Mouse (Mus musculus) heart, embryonic 10.5 days (tissue): Measurements from ENCODE around the gene Ajm1. TPM values are rescaled to one million over a fixed set of nuclear protein-coding genes. Genes with fewer than 3 reads are reported as not detected.
"Not testable (repeated sequence)": the region's sequence is repeated elsewhere in the genome, so short reads cannot be mapped to it uniquely, and the experiment has no call there.

Source experiments
- DNase-seq: peaks from one replicate; pipeline ENCODE4 v3.0.0-alpha.2; 2017; ENCODE audit warnings: low spot score
- H3K27ac ChIP-seq: fragments of 300-500 bp; sonication (generic); 2 replicates; pipeline ENCODE4 v1.5.1; 2016; ENCODE audit warnings: mild to moderate bottlenecking
- H3K27me3 ChIP-seq: fragments of 300-500 bp; sonication (generic); 2 replicates; pipeline ENCODE4 v1.6.1; 2016; ENCODE audit warnings: mild to moderate bottlenecking; ENCODE audit not compliant: poor library complexity, insufficient read depth, severe bottlenecking
- H3K36me3 ChIP-seq: fragments of 300-500 bp; sonication (generic); 2 replicates; pipeline ENCODE4 v1.6.1; 2016; ENCODE audit warnings: mild to moderate bottlenecking, moderate library complexity
- H3K4me1 ChIP-seq: fragments of 300-500 bp; sonication (generic); 2 replicates; pipeline ENCODE4 v1.6.1; 2016; ENCODE audit warnings: mild to moderate bottlenecking
- H3K4me3 ChIP-seq: fragments of 300-500 bp; sonication (generic); 2 replicates; pipeline ENCODE4 v1.5.1; 2016; ENCODE audit warnings: mild to moderate bottlenecking, moderate library complexity
- H3K9me3 ChIP-seq: fragments of 300-500 bp; sonication (generic); 2 replicates; pipeline ENCODE4 v1.6.1; 2016; ENCODE audit warnings: mild to moderate bottlenecking, moderate library complexity
- WGBS: fragments of 180-500 bp; shearing (Covaris S2); methylation state at CpG from one replicate; pipeline ENCODE4 v1.1.7; 2016; 5-methylcytosine and 5-hydroxymethylcytosine counted together
- polyA plus RNA-seq: library from polyadenylated mRNA; unstranded; fragments of >200 nt; fragmentation: Nextera tagmentation; extraction: Ambion mirVana; gene quantifications from 2 replicates; pipeline ENCODE4 v1.2.1, GENCODE M21; 2016

The Ajm1 gene
- polyA plus RNA-seq, 1 experiment from 2014 or later = 0.08 TPM

GRCm38 (mm10) chr2:25571221-25571620 lies 10.3 kb downstream of the Ajm1 start:
- peaks cover 9% of the 10 kb centered on the region for H3K27me3 ChIP-seq
- H3K4me3 ChIP-seq = no peak overlapping the region
- peaks cover 34% of the 10 kb centered on the region for H3K4me1 ChIP-seq
- 78% methylated on average over 4 of the region's 4 CpGs for WGBS
- no peak for DNase-seq
- peaks cover 68% of the 10 kb centered on the region for H3K36me3 ChIP-seq
- no peaks in the 10 kb centered on the region for H3K9me3 ChIP-seq
- no peak overlapping the region for H3K27ac ChIP-seq

- no peak overlapping the region for H3K4me3 ChIP-seq
- H3K27me3 ChIP-seq = no peaks in the 10 kb centered on the region
- peaks cover 25% of the 10 kb centered on the region for H3K4me1 ChIP-seq
- peaks cover 87% of the 10 kb centered on the region for H3K36me3 ChIP-seq
- DNase-seq = no peak
- WGBS = 90% methylated on average over 3 of the region's 3 CpGs
- no peak overlapping the region for H3K27ac ChIP-seq
- H3K9me3 ChIP-seq = no peaks in the 10 kb centered on the region
These were observed 12.2 kb downstream of the Ajm1 start for GRCm38 (mm10) chr2:25569323-25569722.

- WGBS = 89% methylated on average over 6 of the region's 6 CpGs
- Histone ChIP-seq H3K4me3 (no peak overlapping the region), H3K27me3 (no peaks in the 10 kb centered on the region), H3K4me1 (peaks cover 18% of the 10 kb centered on the region), H3K36me3 (peaks cover 94% of the 10 kb centered on the region), H3K27ac (no peak overlapping the region), H3K9me3 (no peaks in the 10 kb centered on the region)
- no peak for DNase-seq
These were observed 13.0 kb downstream of the Ajm1 start for GRCm38 (mm10) chr2:25568473-25569019.

GRCm38 (mm10) chr2:25566558-25566957 lies 15.0 kb downstream of the Ajm1 start:
- Histone ChIP-seq H3K27ac (no peak overlapping the region), H3K4me3 (no peak overlapping the region), H3K4me1 (peaks cover 6% of the 10 kb centered on the region; the same call in 1 of the 2 replicates), H3K9me3 (no peaks in the 10 kb centered on the region), H3K36me3 (peaks cover 98% of the 10 kb centered on the region), H3K27me3 (no peaks in the 10 kb centered on the region)
- WGBS = 73% methylated on average over 6 of the region's 6 CpGs
- DNase-seq = no peak

GRCm38 (mm10) chr2:25565741-25566140 lies 15.8 kb downstream of the Ajm1 start:
- no peaks in the 10 kb centered on the region for H3K9me3 ChIP-seq
- H3K27ac ChIP-seq = no peak overlapping the region
- no peaks in the 10 kb centered on the region; the same call in 1 of the 2 replicates for H3K4me1 ChIP-seq
- DNase-seq = no peak
- WGBS = 83% methylated on average over 8 of the region's 8 CpGs
- no peaks in the 10 kb centered on the region for H3K27me3 ChIP-seq
- H3K4me3 ChIP-seq = no peak overlapping the region
- H3K36me3 ChIP-seq = peaks cover 99% of the 10 kb centered on the region

- Histone ChIP-seq H3K4me3 (no peak overlapping the region), H3K36me3 (peaks cover 70% of the 10 kb centered on the region), H3K4me1 (peaks cover 16% of the 10 kb centered on the region), H3K27ac (no peak overlapping the region), H3K27me3 (no peaks in the 10 kb centered on the region), H3K9me3 (no peaks in the 10 kb centered on the region)
- no peak for DNase-seq
- 73% methylated on average over 9 of the region's 9 CpGs for WGBS
These were observed 19.6 kb downstream of the Ajm1 start for GRCm38 (mm10) chr2:25561946-25562345.

GRCm38 (mm10) chr2:25560551-25560950 lies 21.0 kb downstream of the Ajm1 start:
- Histone ChIP-seq H3K27ac (no peak overlapping the region), H3K4me1 (peaks cover 17% of the 10 kb centered on the region), H3K36me3 (peaks cover 57% of the 10 kb centered on the region), H3K27me3 (no peaks in the 10 kb centered on the region), H3K9me3 (no peaks in the 10 kb centered on the region), H3K4me3 (no peak overlapping the region)
- DNase-seq = no peak
- WGBS = 93% methylated on average over 8 of the region's 8 CpGs

GRCm38 (mm10) chr2:25558774-25559173 lies 22.8 kb downstream of the Ajm1 start:
- Histone ChIP-seq H3K4me3 (peak overlapping the region; percentile 94), H3K27ac (peak overlapping the region; percentile 94; the same call in 1 of the 2 replicates), H3K36me3 (peaks cover 39% of the 10 kb centered on the region), H3K9me3 (no peaks in the 10 kb centered on the region), H3K4me1 (peaks cover 17% of the 10 kb centered on the region), H3K27me3 (no peaks in the 10 kb centered on the region)
- DNase-seq = no peak
- 73% methylated on average over 6 of the region's 6 CpGs for WGBS

GRCm38 (mm10) chr2:25557964-25558360 lies 23.6 kb downstream of the Ajm1 start:
- WGBS = under 1% methylated on average over 24 of the region's 24 CpGs

GRCm38 (mm10) chr2:25557221-25557963 lies 24.2 kb downstream of the Ajm1 start, which contains the start of gene Edf1:
TSS of gene Edf1 (plus strand) at chr2:25557847.
- peak within 1 kb of the TSS; percentile 94 for H3K4me3 ChIP-seq
- under 1% methylated on average over 61 of the region's 61 CpGs for WGBS
- H3K4me1 ChIP-seq = peaks cover 17% of the 10 kb centered on the region
- peaks cover 26% of the 10 kb centered on the region for H3K36me3 ChIP-seq
- no peaks in the 10 kb centered on the region for H3K27me3 ChIP-seq
- peak; percentile 98 for DNase-seq
- H3K27ac ChIP-seq = peak within 1 kb of the TSS; percentile 94
- no peaks in the 10 kb centered on the region for H3K9me3 ChIP-seq

More at GRCm38 (mm10) chr2:25557964-25558360, 23.6 kb downstream of the Ajm1 start:
- Histone ChIP-seq H3K27ac (peak overlapping the region; percentile 94), H3K4me1 (peaks cover 17% of the 10 kb centered on the region), H3K4me3 (peak overlapping the region; percentile 94), H3K36me3 (peaks cover 31% of the 10 kb centered on the region), H3K9me3 (no peaks in the 10 kb centered on the region), H3K27me3 (no peaks in the 10 kb centered on the region)
- no peak for DNase-seq

- no peak overlapping the region for H3K4me3 ChIP-seq
- DNase-seq = no peak
- H3K27me3 ChIP-seq = no peaks in the 10 kb centered on the region
- peaks cover 17% of the 10 kb centered on the region for H3K4me1 ChIP-seq
- 47% methylated on average over 1 of the region's 1 CpGs for WGBS
- peaks cover 15% of the 10 kb centered on the region for H3K36me3 ChIP-seq
- no peaks in the 10 kb centered on the region for H3K9me3 ChIP-seq
- no peak overlapping the region for H3K27ac ChIP-seq
These were observed 25.3 kb downstream of the Ajm1 start for GRCm38 (mm10) chr2:25556296-25556695.

- 37% methylated on average over 2 of the region's 2 CpGs for WGBS
- H3K9me3 ChIP-seq, DNase-seq, H3K27me3 ChIP-seq, H3K4me3 ChIP-seq, H3K27ac ChIP-seq, H3K36me3 ChIP-seq: not testable (repeated sequence)
- H3K4me1 ChIP-seq = peaks cover 17% of the 10 kb centered on the region
These were observed 26.1 kb downstream of the Ajm1 start for GRCm38 (mm10) chr2:25555479-25555878.

GRCm38 (mm10) chr2:25553171-25553786 lies 28.3 kb downstream of the Ajm1 start:
- not testable (repeated sequence) for H3K4me1 ChIP-seq
- WGBS = 67% methylated on average over 4 of the region's 4 CpGs

More at GRCm38 (mm10) chr2:25553171-25553786, 28.3 kb downstream of the Ajm1 start:
- H3K9me3 ChIP-seq, H3K36me3 ChIP-seq, H3K27me3 ChIP-seq, H3K4me3 ChIP-seq, DNase-seq, H3K27ac ChIP-seq: not testable (repeated sequence)
